Mouse (Mus musculus) midbrain, embryonic 13.5 days (tissue): Measurements from ENCODE around the gene Atxn2. TPM values are rescaled to one million over a fixed set of nuclear protein-coding genes. Genes with fewer than 3 reads are reported as not detected.
"Not testable (repeated sequence)": the region's sequence is repeated elsewhere in the genome, so short reads cannot be mapped to it uniquely, and the experiment has no call there.

Experiments used
- ATAC-seq: fragments of 200-750 bp; cut with Nextera tagmentation; 2 replicates; pipeline ENCODE4 v1.8.0; 2017; ENCODE audit warnings: mild to moderate bottlenecking, moderate TSS enrichment, moderate library complexity
- H3K27ac ChIP-seq: fragments of 300-500 bp; sonication (generic); 2 replicates; pipeline ENCODE4 v1.5.1; 2015; ENCODE audit warnings: inconsistent platforms, mild to moderate bottlenecking, moderate library complexity
- H3K27me3 ChIP-seq: fragments of 300-500 bp; sonication (generic); 2 replicates; pipeline ENCODE4 v1.6.1; 2015; ENCODE audit warnings: mild to moderate bottlenecking, inconsistent platforms
- H3K36me3 ChIP-seq: fragments of 300-500 bp; sonication (generic); 2 replicates; pipeline ENCODE4 v1.6.1; 2015; ENCODE audit warnings: mild to moderate bottlenecking, inconsistent platforms
- H3K4me1 ChIP-seq: fragments of 300-500 bp; sonication (generic); replicated peaks from 2 replicates; pipeline ENCODE4 v1.6.1; 2015; ENCODE audit warnings: inconsistent platforms
- H3K4me2 ChIP-seq: fragments of 300-500 bp; sonication (generic); replicated peaks from 2 replicates; pipeline ENCODE4 v1.6.1; 2015; ENCODE audit warnings: moderate library complexity, mild to moderate bottlenecking, inconsistent platforms
- H3K4me3 ChIP-seq: fragments of 300-500 bp; sonication (generic); replicated peaks from 2 replicates; pipeline ENCODE4 v1.5.1; 2015; ENCODE audit warnings: mild to moderate bottlenecking, inconsistent platforms
- H3K9ac ChIP-seq: fragments of 300-500 bp; sonication (generic); replicated peaks from 2 replicates; pipeline ENCODE4 v1.6.1; 2015; ENCODE audit warnings: mild to moderate bottlenecking, inconsistent platforms
- H3K9me3 ChIP-seq: fragments of 300-500 bp; sonication (generic); 2 replicates; pipeline ENCODE4 v1.6.1; 2016; ENCODE audit warnings: mild to moderate bottlenecking, inconsistent platforms
- WGBS: fragments of 180-500 bp; shearing (Covaris S2); methylation state at CpG from one replicate; pipeline ENCODE4 v1.1.7; 2015; 5-methylcytosine and 5-hydroxymethylcytosine counted together
- polyA plus RNA-seq: library from polyadenylated mRNA; unstranded; fragments of >200 nt; fragmentation: Nextera tagmentation; extraction: Ambion mirVana; gene quantifications from 2 replicates; pipeline ENCODE4 v1.2.1, GENCODE M21; 2015

Gene Atxn2
- polyA plus RNA-seq, 1 experiment from 2014 or later = 57.6 TPM

- peak overlapping the region; percentile 49 for H3K4me3 ChIP-seq
- peaks cover 64% of the 10 kb centered on the region for H3K27me3 ChIP-seq
- H3K9ac ChIP-seq = peak overlapping the region; percentile 64; the same call in 1 of the 2 replicates
- ATAC-seq = no peak
- peaks cover 20% of the 10 kb centered on the region for H3K4me1 ChIP-seq
- H3K4me2 ChIP-seq = peak overlapping the region; percentile 65
- no peak overlapping the region for H3K27ac ChIP-seq
- 15% methylated on average over 17 of the region's 17 CpGs for WGBS
- H3K9me3 ChIP-seq = no peaks in the 10 kb centered on the region
- no peaks in the 10 kb centered on the region for H3K36me3 ChIP-seq
Observed at GRCm38 (mm10) chr5:121843138-121843905, 132.2 kb downstream of the Atxn2 start.

- Histone ChIP-seq H3K36me3 (no peaks in the 10 kb centered on the region), H3K4me2 (no peak overlapping the region), H3K4me1 (peaks cover 23% of the 10 kb centered on the region), H3K9me3 (no peaks in the 10 kb centered on the region), H3K9ac (no peak overlapping the region), H3K27ac (no peak overlapping the region), H3K4me3 (no peak overlapping the region), H3K27me3 (peaks cover 48% of the 10 kb centered on the region)
- no peak for ATAC-seq
- WGBS = 44% methylated on average over 4 of the region's 4 CpGs
Observed at GRCm38 (mm10) chr5:121845361-121845760, 134.2 kb downstream of the Atxn2 start.

- no peak for ATAC-seq
- Histone ChIP-seq H3K4me2 (no peak overlapping the region), H3K9me3 (no peaks in the 10 kb centered on the region), H3K9ac (no peak overlapping the region), H3K4me3 (no peak overlapping the region), H3K36me3 (peaks cover 3% of the 10 kb centered on the region), H3K27me3 (peaks cover 43% of the 10 kb centered on the region), H3K27ac (no peak overlapping the region), H3K4me1 (peaks cover 33% of the 10 kb centered on the region)
- WGBS = 84% methylated on average over 11 of the region's 11 CpGs
Observed at GRCm38 (mm10) chr5:121846322-121846721, 135.2 kb downstream of the Atxn2 start.

- H3K4me3 ChIP-seq, H3K27ac ChIP-seq, H3K4me2 ChIP-seq, H3K9ac ChIP-seq, H3K9me3 ChIP-seq, ATAC-seq: not testable (repeated sequence)
- peaks cover 13% of the 10 kb centered on the region for H3K36me3 ChIP-seq
- WGBS = 81% methylated on average over 3 of the region's 3 CpGs
- peaks cover 34% of the 10 kb centered on the region for H3K27me3 ChIP-seq
- H3K4me1 ChIP-seq = peaks cover 36% of the 10 kb centered on the region
Observed at GRCm38 (mm10) chr5:121847269-121847668, 136.1 kb downstream of the Atxn2 start.

- Histone ChIP-seq H3K36me3 (peaks cover 21% of the 10 kb centered on the region), H3K9me3 (no peaks in the 10 kb centered on the region), H3K4me3 (peak overlapping the region; percentile 89), H3K27ac (peak overlapping the region; percentile 47; the same call in 1 of the 2 replicates), H3K4me2 (peak overlapping the region; percentile 80), H3K9ac (peak overlapping the region; percentile 91), H3K27me3 (peaks cover 27% of the 10 kb centered on the region), H3K4me1 (peaks cover 32% of the 10 kb centered on the region)
- under 1% methylated on average over 17 of the region's 17 CpGs for WGBS
- ATAC-seq = 0 out of 2 replicates have a peak, but pooled peaks have one; percentile 24
Observed at GRCm38 (mm10) chr5:121848035-121848519, 136.9 kb downstream of the Atxn2 start.

- Histone ChIP-seq H3K27ac (peak within 1 kb of the TSS; percentile 69), H3K27me3 (peaks cover 20% of the 10 kb centered on the region), H3K4me2 (peak within 1 kb of the TSS; percentile 80), H3K9me3 (no peaks in the 10 kb centered on the region), H3K4me1 (peaks cover 38% of the 10 kb centered on the region), H3K9ac (peak within 1 kb of the TSS; percentile 91), H3K4me3 (peak within 1 kb of the TSS; percentile 89), H3K36me3 (peaks cover 27% of the 10 kb centered on the region)
- ATAC-seq = peak; percentile 90
- WGBS = under 1% methylated on average over 36 of the region's 42 CpGs
Observed at GRCm38 (mm10) chr5:121848743-121849142, 137.6 kb downstream of the Atxn2 start, which contains the start of gene Pheta1. TSS of gene Pheta1 (plus strand) at chr5:121848984.

GRCm38 (mm10) chr5:121849478-121850349, 138.6 kb downstream of the Atxn2 start:
- H3K9me3 ChIP-seq = no peaks in the 10 kb centered on the region
- H3K4me3 ChIP-seq = peak overlapping the region; percentile 89
- no peak for ATAC-seq
- peaks cover 11% of the 10 kb centered on the region for H3K27me3 ChIP-seq
- H3K36me3 ChIP-seq = peaks cover 34% of the 10 kb centered on the region
- peak overlapping the region; percentile 91 for H3K9ac ChIP-seq
- 40% methylated on average over 20 of the region's 20 CpGs for WGBS
- H3K27ac ChIP-seq = peak overlapping the region; percentile 36; the same call in 1 of the 2 replicates
- H3K4me2 ChIP-seq = peak overlapping the region; percentile 80
- H3K4me1 ChIP-seq = peaks cover 47% of the 10 kb centered on the region

- Histone ChIP-seq H3K27ac (peak overlapping the region; percentile 45), H3K4me3 (no peak overlapping the region), H3K4me2 (no peak overlapping the region), H3K4me1 (peaks cover 42% of the 10 kb centered on the region), H3K9ac (no peak overlapping the region), H3K36me3 (peaks cover 46% of the 10 kb centered on the region), H3K27me3 (no peaks in the 10 kb centered on the region), H3K9me3 (no peaks in the 10 kb centered on the region)
- no peak for ATAC-seq
- 89% methylated on average over 9 of the region's 9 CpGs for WGBS
Observed at GRCm38 (mm10) chr5:121853368-121854051, 142.4 kb downstream of the Atxn2 start.

GRCm38 (mm10) chr5:121854768-121855167, 143.6 kb downstream of the Atxn2 start:
- WGBS = 56% methylated on average over 10 of the region's 10 CpGs
- Histone ChIP-seq H3K27ac (peak overlapping the region; percentile 19; the same call in 1 of the 2 replicates), H3K9me3 (no peaks in the 10 kb centered on the region), H3K9ac (no peak overlapping the region), H3K4me1 (peaks cover 38% of the 10 kb centered on the region), H3K36me3 (peaks cover 56% of the 10 kb centered on the region), H3K4me2 (no peak overlapping the region), H3K4me3 (no peak overlapping the region), H3K27me3 (no peaks in the 10 kb centered on the region)
- no peak for ATAC-seq

GRCm38 (mm10) chr5:121856740-121857139, 145.6 kb downstream of the Atxn2 start:
- ATAC-seq = no peak
- no peak overlapping the region for H3K27ac ChIP-seq
- no peak overlapping the region for H3K9ac ChIP-seq
- H3K4me3 ChIP-seq = no peak overlapping the region
- H3K9me3 ChIP-seq = 0 out of 2 replicates have a peak, but pooled peaks cover 6% of the 10 kb centered on the region
- H3K36me3 ChIP-seq = peaks cover 67% of the 10 kb centered on the region
- H3K27me3 ChIP-seq = no peaks in the 10 kb centered on the region
- WGBS = 93% methylated on average over 11 of the region's 11 CpGs
- H3K4me2 ChIP-seq = no peak overlapping the region
- H3K4me1 ChIP-seq = peaks cover 18% of the 10 kb centered on the region

GRCm38 (mm10) chr5:121858427-121858826, 147.3 kb downstream of the Atxn2 start:
- H3K27ac ChIP-seq = no peak overlapping the region
- peaks cover 50% of the 10 kb centered on the region for H3K36me3 ChIP-seq
- H3K27me3 ChIP-seq = no peaks in the 10 kb centered on the region
- ATAC-seq = no peak
- H3K9ac ChIP-seq = no peak overlapping the region
- H3K4me2 ChIP-seq = no peak overlapping the region
- 90% methylated on average over 12 of the region's 12 CpGs for WGBS
- H3K9me3 ChIP-seq = 0 out of 2 replicates have a peak, but pooled peaks cover 6% of the 10 kb centered on the region
- peaks cover 16% of the 10 kb centered on the region for H3K4me1 ChIP-seq
- no peak overlapping the region for H3K4me3 ChIP-seq
